In genomic region chr5:119082895-119083294, GRCm38 (mm10) we compare ENCODE assay signal across 19 mouse cellular contexts.
DNase-seq lines count a peak whose midpoint lies in the region; ATAC-seq lines count a peak whose summit lies in the region.
"Had no signal": no experiment of that assay in that cellular context is flagged by ENCODE, and none has a peak within 500 bp of the region (broad histone marks: within the 10 kb centered on the region; RNA-seq: fewer than 3 reads in every experiment).

No protein-coding gene starts in this region.

- no peak overlapping the region for H3K4me3 ChIP-seq in heart, embryonic 16.5 days (ENCODE audit: low read length)
- H3K4me3 ChIP-seq in intestine, embryonic 15.5 days (replicated peaks), result no peak overlapping the region
- H3K4me3 ChIP-seq in forebrain, embryonic 16.5 days (replicated peaks; ENCODE audit: low read length), result no peak overlapping the region
- H3K4me3 ChIP-seq: hindbrain, embryonic 10.5 days; layer of hippocampus, adult 2 months; midbrain, embryonic 10.5 days; neural tube, embryonic 13.5 days had no signal

- intact Hi-C loops in heart, postnatal 10 days (cut with DNase I), result no loop called here

- 30% methylated on average over 15 of the region's 15 CpGs for whole genome bisulfite sequencing in heart, embryonic 16.5 days
- WGBS in intestine, embryonic 15.5 days, result 37% methylated on average over 15 of the region's 15 CpGs
- WGBS in forebrain, embryonic 16.5 days, result 82% methylated on average over 15 of the region's 15 CpGs

- peaks cover 15% of the 10 kb centered on the region; the same call in 1 of the 2 replicates for H3K4me1 ChIP-seq in heart, embryonic 16.5 days (ENCODE audit: control insufficient read depth, insufficient read depth, low read length)
- H3K4me1 ChIP-seq in intestine, embryonic 15.5 days (replicated peaks), result peaks cover 26% of the 10 kb centered on the region
- peaks cover 11% of the 10 kb centered on the region for H3K4me1 ChIP-seq in forebrain, embryonic 16.5 days (replicated peaks; ENCODE audit: control insufficient read depth, insufficient read depth, low read length)

- H3K27ac ChIP-seq in heart, embryonic 16.5 days (ENCODE audit: low read length), result no peak overlapping the region
- H3K27ac ChIP-seq in intestine, embryonic 15.5 days, result no peak overlapping the region; the same call in 1 of the 2 replicates
- H3K27ac ChIP-seq in forebrain, embryonic 16.5 days (ENCODE audit: low read length), result no peak overlapping the region
- H3K27ac ChIP-seq: hindbrain, embryonic 10.5 days; kidney, postnatal 0 days; layer of hippocampus, adult 2 months; midbrain, embryonic 10.5 days; neural tube, embryonic 13.5 days had no signal

- no peak overlapping the region for H3K9ac ChIP-seq in heart, embryonic 16.5 days (ENCODE audit: low read length)
- no peak overlapping the region for H3K9ac ChIP-seq in intestine, embryonic 15.5 days
- H3K9ac ChIP-seq in forebrain, embryonic 16.5 days (replicated peaks; ENCODE audit: low read depth, low read length), result no peak overlapping the region
- H3K9ac ChIP-seq: neural tube, embryonic 13.5 days had no signal

- H3K9me3 ChIP-seq in heart, embryonic 16.5 days (replicated peaks; ENCODE audit: control insufficient read depth, low read length), result no peaks in the 10 kb centered on the region
- H3K9me3 ChIP-seq in intestine, embryonic 15.5 days, result no peaks in the 10 kb centered on the region
- H3K9me3 ChIP-seq in forebrain, embryonic 16.5 days (ENCODE audit: control insufficient read depth, low read length), result no peaks in the 10 kb centered on the region
- H3K9me3 ChIP-seq: hindbrain, embryonic 10.5 days; midbrain, embryonic 10.5 days; neural tube, embryonic 13.5 days had no signal

- ATAC-seq in heart, embryonic 16.5 days (replicated peaks; ENCODE audit: extremely low read depth, insufficient read depth, low FRiP score), result no peak
- ATAC-seq in intestine, embryonic 15.5 days, result peak; percentile 39
- no peak for ATAC-seq in forebrain, embryonic 16.5 days
- ATAC-seq: inflammation-experienced regulatory T-cells, adult 6 months had no signal

- peak; percentile 10 for DNase-seq in adrenal gland, postnatal 14 days
- DNase-seq in adrenal gland, postnatal 10 days, result no peak
- DNase-seq in heart, postnatal 10 days, result no peak
- DNase-seq in lung, postnatal 14 days, result peak; percentile 21
- no peak for DNase-seq in cerebellum, postnatal 25 days
- DNase-seq: cerebellum, postnatal 10 days; embryo, embryonic 11 days; gastrocnemius, postnatal 25 days; thymus, postnatal 25 days had no signal

- H3K4me2 ChIP-seq in heart, embryonic 16.5 days (ENCODE audit: low read depth, low read length), result peak overlapping the region; percentile 6; the same call in 1 of the 2 replicates
- H3K4me2 ChIP-seq in intestine, embryonic 15.5 days (replicated peaks), result peak overlapping the region; percentile 17; the same call in 1 of the 2 replicates
- H3K4me2 ChIP-seq in forebrain, embryonic 16.5 days (ENCODE audit: low read length), result no peak overlapping the region
- H3K4me2 ChIP-seq: neural tube, embryonic 13.5 days had no signal

- no peaks in the 10 kb centered on the region for H3K36me3 ChIP-seq in heart, embryonic 16.5 days (ENCODE audit: control insufficient read depth, insufficient read depth)
- no peaks in the 10 kb centered on the region for H3K36me3 ChIP-seq in intestine, embryonic 15.5 days
- no peaks in the 10 kb centered on the region for H3K36me3 ChIP-seq in forebrain, embryonic 16.5 days (ENCODE audit: control insufficient read depth, insufficient read depth)
- H3K36me3 ChIP-seq: hindbrain, embryonic 10.5 days; midbrain, embryonic 10.5 days; neural tube, embryonic 13.5 days had no signal

- peaks cover 45% of the 10 kb centered on the region for H3K27me3 ChIP-seq in heart, embryonic 16.5 days (ENCODE audit: control insufficient read depth, insufficient read depth, low read length)
- peaks cover 15% of the 10 kb centered on the region for H3K27me3 ChIP-seq in intestine, embryonic 15.5 days (replicated peaks)
- H3K27me3 ChIP-seq in forebrain, embryonic 16.5 days (replicated peaks; ENCODE audit: control insufficient read depth, insufficient read depth, low read length), result peaks cover 23% of the 10 kb centered on the region
- H3K27me3 ChIP-seq: CH12.LX had no signal

Comparison
In these comparisons a context has a peak if more than half of its experiments do, and no peak if none do; other contexts are left out.
1. DNase-seq: peak in adrenal gland, postnatal 14 days (single experiment) and lung, postnatal 14 days (single experiment); none in adrenal gland, postnatal 10 days (single experiment), heart, postnatal 10 days (0 of 2) and cerebellum, postnatal 25 days (0 of 2).